Mouse (Mus musculus): Measurements from ENCODE around the gene Aldh18a1. TPM values are rescaled to one million over a fixed set of nuclear protein-coding genes. Genes with fewer than 3 reads are reported as not detected.
"Not testable (repeated sequence)": the region's sequence is repeated elsewhere in the genome, so short reads cannot be mapped to it uniquely, and the experiment has no call there.

Gene Aldh18a1
- polyA plus RNA-seq, 1 experiment from 2014 or later: 98.5 TPM

- Histone ChIP-seq H3K9me3 (no peaks in the 10 kb centered on the region), H3K27ac (no peak overlapping the region), H3K4me2 (no peak overlapping the region), H3K9ac (no peak overlapping the region), H3K4me3 (replicated peaks) (no peak overlapping the region), H3K27me3 (no peaks in the 10 kb centered on the region), H3K36me3 (replicated peaks) (peaks cover 89% of the 10 kb centered on the region), H3K4me1 (no peaks in the 10 kb centered on the region)
- 83% methylated on average over 2 of the region's 2 CpGs for WGBS
- no peak for ATAC-seq (ENCODE audit: low FRiP score)
Measured at GRCm38 (mm10) chr19:40580902-40581301, 7.4 kb downstream of the Aldh18a1 start.

- Histone ChIP-seq H3K4me1 (no peaks in the 10 kb centered on the region), H3K9me3 (peaks cover 2% of the 10 kb centered on the region; the same call in 1 of the 2 replicates), H3K27me3 (no peaks in the 10 kb centered on the region), H3K36me3 (replicated peaks) (peaks cover 98% of the 10 kb centered on the region), H3K4me2 (no peak overlapping the region), H3K27ac (no peak overlapping the region), H3K4me3 (replicated peaks) (no peak overlapping the region), H3K9ac (no peak overlapping the region)
- WGBS: 85% methylated on average over 5 of the region's 5 CpGs
- no peak for ATAC-seq (ENCODE audit: low FRiP score)
Measured at GRCm38 (mm10) chr19:40575438-40575837, 12.8 kb downstream of the Aldh18a1 start.

GRCm38 (mm10) chr19:40570726-40571125 is 17.5 kb downstream of the Aldh18a1 start:
- H3K4me3 ChIP-seq (replicated peaks): no peak overlapping the region
- no peak overlapping the region for H3K27ac ChIP-seq
- WGBS: 95% methylated on average over 9 of the region's 9 CpGs
- no peaks in the 10 kb centered on the region for H3K27me3 ChIP-seq
- peaks cover 100% of the 10 kb centered on the region for H3K36me3 ChIP-seq (replicated peaks)
- H3K9me3 ChIP-seq: peaks cover 4% of the 10 kb centered on the region; the same call in 1 of the 2 replicates
- no peak overlapping the region for H3K4me2 ChIP-seq
- H3K4me1 ChIP-seq: no peaks in the 10 kb centered on the region
- no peak for ATAC-seq (ENCODE audit: low FRiP score)
- no peak overlapping the region for H3K9ac ChIP-seq

GRCm38 (mm10) chr19:40567616-40568015 is 20.6 kb downstream of the Aldh18a1 start:
- 89% methylated on average over 3 of the region's 3 CpGs for WGBS
- Histone ChIP-seq H3K4me1 (no peaks in the 10 kb centered on the region), H3K4me3 (replicated peaks) (no peak overlapping the region), H3K4me2 (no peak overlapping the region), H3K27ac (no peak overlapping the region), H3K9me3 (peaks cover 4% of the 10 kb centered on the region; the same call in 1 of the 2 replicates), H3K36me3 (replicated peaks) (peaks cover 99% of the 10 kb centered on the region), H3K9ac (no peak overlapping the region), H3K27me3 (no peaks in the 10 kb centered on the region)
- ATAC-seq (ENCODE audit: low FRiP score): no peak

- Histone ChIP-seq H3K27ac (no peak overlapping the region), H3K9me3 (no peaks in the 10 kb centered on the region), H3K36me3 (replicated peaks) (peaks cover 75% of the 10 kb centered on the region), H3K9ac (no peak overlapping the region), H3K4me2 (no peak overlapping the region), H3K4me3 (replicated peaks) (no peak overlapping the region), H3K27me3 (no peaks in the 10 kb centered on the region), H3K4me1 (no peaks in the 10 kb centered on the region)
- no peak for ATAC-seq (ENCODE audit: low FRiP score)
- 88% methylated on average over 10 of the region's 10 CpGs for WGBS
Measured at GRCm38 (mm10) chr19:40563880-40564645, 24.2 kb downstream of the Aldh18a1 start.

GRCm38 (mm10) chr19:40561521-40561920 is 26.7 kb downstream of the Aldh18a1 start:
- ATAC-seq (ENCODE audit: low FRiP score); H3K4me1 ChIP-seq; H3K27ac ChIP-seq; H3K4me2 ChIP-seq; H3K4me3 ChIP-seq (replicated peaks); H3K27me3 ChIP-seq; H3K9ac ChIP-seq; H3K9me3 ChIP-seq: not testable (repeated sequence)
- peaks cover 70% of the 10 kb centered on the region for H3K36me3 ChIP-seq (replicated peaks)
- WGBS: 78% methylated on average over 15 of the region's 31 CpGs

GRCm38 (mm10) chr19:40556029-40556428 is 32.2 kb downstream of the Aldh18a1 start:
- H3K36me3 ChIP-seq (replicated peaks): peaks cover 74% of the 10 kb centered on the region
- H3K27ac ChIP-seq: no peak overlapping the region
- WGBS: 87% methylated on average over 7 of the region's 7 CpGs
- no peak for ATAC-seq (ENCODE audit: low FRiP score)
- H3K27me3 ChIP-seq: no peaks in the 10 kb centered on the region
- no peak overlapping the region for H3K4me2 ChIP-seq
- H3K9me3 ChIP-seq: no peaks in the 10 kb centered on the region
- H3K4me3 ChIP-seq (replicated peaks): no peak overlapping the region
- H3K4me1 ChIP-seq: no peaks in the 10 kb centered on the region
- no peak overlapping the region for H3K9ac ChIP-seq

- Histone ChIP-seq H3K4me3 (replicated peaks) (no peak overlapping the region), H3K36me3 (replicated peaks) (peaks cover 82% of the 10 kb centered on the region), H3K27me3 (no peaks in the 10 kb centered on the region), H3K9ac (no peak overlapping the region), H3K4me1 (no peaks in the 10 kb centered on the region), H3K27ac (no peak overlapping the region), H3K4me2 (no peak overlapping the region), H3K9me3 (no peaks in the 10 kb centered on the region)
- 98% methylated on average over 8 of the region's 8 CpGs for WGBS
- no peak for ATAC-seq (ENCODE audit: low FRiP score)
Measured at GRCm38 (mm10) chr19:40555136-40555535, 33.1 kb downstream of the Aldh18a1 start.

- Histone ChIP-seq H3K36me3 (replicated peaks) (peaks cover 82% of the 10 kb centered on the region), H3K4me2 (no peak overlapping the region), H3K9me3 (no peaks in the 10 kb centered on the region), H3K27me3 (no peaks in the 10 kb centered on the region), H3K4me3 (replicated peaks) (no peak overlapping the region), H3K27ac (no peak overlapping the region), H3K4me1 (no peaks in the 10 kb centered on the region), H3K9ac (no peak overlapping the region)
- WGBS: 98% methylated on average over 11 of the region's 11 CpGs
- no peak for ATAC-seq (ENCODE audit: low FRiP score)
Measured at GRCm38 (mm10) chr19:40554343-40554742, 33.9 kb downstream of the Aldh18a1 start.

GRCm38 (mm10) chr19:40553849-40554248 is 34.4 kb downstream of the Aldh18a1 start:
- Histone ChIP-seq H3K4me1 (peaks cover 4% of the 10 kb centered on the region; the same call in 1 of the 2 replicates), H3K36me3 (replicated peaks) (peaks cover 82% of the 10 kb centered on the region), H3K4me2 (no peak overlapping the region), H3K27ac (no peak overlapping the region), H3K9ac (no peak overlapping the region), H3K4me3 (replicated peaks) (no peak overlapping the region), H3K27me3 (no peaks in the 10 kb centered on the region), H3K9me3 (no peaks in the 10 kb centered on the region)
- no peak for ATAC-seq (ENCODE audit: low FRiP score)
- 95% methylated on average over 6 of the region's 6 CpGs for WGBS

GRCm38 (mm10) chr19:40553014-40553789 is 35.1 kb downstream of the Aldh18a1 start:
- WGBS: 95% methylated on average over 14 of the region's 14 CpGs
- Histone ChIP-seq H3K4me2 (no peak overlapping the region), H3K4me3 (replicated peaks) (no peak overlapping the region), H3K36me3 (replicated peaks) (peaks cover 79% of the 10 kb centered on the region), H3K27ac (no peak overlapping the region), H3K9me3 (no peaks in the 10 kb centered on the region), H3K9ac (no peak overlapping the region), H3K4me1 (peaks cover 5% of the 10 kb centered on the region; the same call in 1 of the 2 replicates), H3K27me3 (no peaks in the 10 kb centered on the region)
- no peak for ATAC-seq (ENCODE audit: low FRiP score)

GRCm38 (mm10) chr19:40549516-40550135 is 38.6 kb downstream of the Aldh18a1 start:
- no peak overlapping the region for H3K9ac ChIP-seq
- H3K36me3 ChIP-seq (replicated peaks): peaks cover 43% of the 10 kb centered on the region
- no peak overlapping the region for H3K27ac ChIP-seq
- peaks cover 5% of the 10 kb centered on the region; the same call in 1 of the 2 replicates for H3K4me1 ChIP-seq
- H3K9me3 ChIP-seq: no peaks in the 10 kb centered on the region
- H3K27me3 ChIP-seq: no peaks in the 10 kb centered on the region
- no peak for ATAC-seq (ENCODE audit: low FRiP score)
- H3K4me2 ChIP-seq: no peak overlapping the region
- 52% methylated on average over 6 of the region's 6 CpGs for WGBS
- H3K4me3 ChIP-seq (replicated peaks): no peak overlapping the region
